Mouse (Mus musculus) yolk sac, embryonic 10.5 days (tissue): ENCODE data around the gene Utf1.
A peak's percentile ranks its signal among the peaks of the same experiment; 100 is the strongest.

ENCODE experiments used
- DNase-seq: peaks from one replicate; pipeline ENCODE4 v3.0.0-alpha.2; 2017; ENCODE audit warnings: low spot score

Gene Utf1

DNA sequence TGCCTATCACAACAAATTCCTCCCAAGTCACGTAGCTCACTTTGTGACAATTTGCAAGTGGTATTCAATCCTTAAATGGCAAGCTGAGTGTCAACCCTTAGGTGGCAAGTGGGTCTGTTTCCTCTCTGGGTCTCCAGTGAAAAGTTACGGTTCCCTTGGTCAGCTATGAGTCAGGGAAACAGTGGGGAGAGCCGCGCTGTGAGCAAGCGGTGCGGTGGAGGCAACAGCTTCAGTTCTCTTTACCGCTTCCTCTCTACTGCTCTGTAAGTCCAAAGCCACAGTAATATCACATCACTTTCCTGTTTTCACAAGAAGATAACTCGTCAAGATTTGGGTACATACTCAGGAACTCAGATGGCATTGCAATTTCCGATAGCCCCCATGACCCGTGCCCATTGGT, 30.7 kb downstream of the Utf1 start:
- no peak for DNase-seq

DNA sequence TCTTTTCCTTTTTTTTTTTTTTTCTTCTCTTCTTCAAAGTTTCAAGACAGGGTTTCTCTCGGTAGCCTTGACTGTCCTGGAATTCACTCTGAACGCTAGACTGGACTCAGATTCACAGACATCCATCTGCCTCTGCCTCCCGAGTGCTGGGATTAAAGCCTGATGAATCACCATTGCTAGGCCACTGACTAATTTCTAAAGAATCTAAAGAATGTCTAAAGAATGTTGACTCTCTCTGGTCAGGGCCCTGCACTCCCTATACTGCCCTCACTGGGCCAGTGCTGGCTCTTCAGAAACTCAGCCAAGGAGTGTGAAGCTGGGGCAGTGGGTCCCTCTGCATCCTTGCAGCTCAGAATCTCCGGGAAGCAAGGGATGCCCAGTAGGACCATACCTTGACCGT, 31.9 kb downstream of the Utf1 start:
- peak; percentile 64 for DNase-seq

DNA sequence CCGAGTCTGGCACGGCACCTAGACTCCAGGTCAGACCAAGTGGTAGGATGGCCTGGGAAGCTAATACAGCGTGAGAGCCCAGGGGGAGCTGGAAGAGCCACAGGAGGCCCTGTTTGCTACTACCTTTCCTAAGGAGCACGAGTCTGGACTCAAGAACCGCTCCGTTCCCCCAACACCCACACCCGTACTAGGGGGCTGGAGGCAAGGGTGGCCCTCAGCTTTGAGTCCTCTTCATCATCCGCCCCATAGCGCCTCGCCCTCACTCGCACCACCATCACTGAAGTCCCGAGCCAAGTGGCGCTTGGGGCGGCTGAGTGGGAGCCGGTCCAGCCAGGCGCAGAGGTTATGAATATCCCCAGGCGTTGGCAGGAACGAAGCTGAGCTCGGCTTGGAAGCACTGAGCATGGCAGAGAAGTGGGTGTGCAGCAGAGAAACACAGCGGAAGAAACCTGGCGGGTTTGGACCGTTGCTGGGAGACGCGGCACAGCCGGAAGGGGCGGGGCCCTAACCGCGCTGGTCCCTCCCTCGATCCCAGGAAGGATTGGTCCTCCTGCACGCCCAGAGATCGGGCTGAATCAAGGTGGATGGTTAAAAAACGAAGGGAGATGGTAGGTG, 34.8 kb downstream of the Utf1 start, which contains the start of gene 6430531B16Rik:
6430531B16Rik (minus strand) TSS at position 478 of the 615 bp plus-strand sequence.
- peak; percentile 75 for DNase-seq

DNA sequence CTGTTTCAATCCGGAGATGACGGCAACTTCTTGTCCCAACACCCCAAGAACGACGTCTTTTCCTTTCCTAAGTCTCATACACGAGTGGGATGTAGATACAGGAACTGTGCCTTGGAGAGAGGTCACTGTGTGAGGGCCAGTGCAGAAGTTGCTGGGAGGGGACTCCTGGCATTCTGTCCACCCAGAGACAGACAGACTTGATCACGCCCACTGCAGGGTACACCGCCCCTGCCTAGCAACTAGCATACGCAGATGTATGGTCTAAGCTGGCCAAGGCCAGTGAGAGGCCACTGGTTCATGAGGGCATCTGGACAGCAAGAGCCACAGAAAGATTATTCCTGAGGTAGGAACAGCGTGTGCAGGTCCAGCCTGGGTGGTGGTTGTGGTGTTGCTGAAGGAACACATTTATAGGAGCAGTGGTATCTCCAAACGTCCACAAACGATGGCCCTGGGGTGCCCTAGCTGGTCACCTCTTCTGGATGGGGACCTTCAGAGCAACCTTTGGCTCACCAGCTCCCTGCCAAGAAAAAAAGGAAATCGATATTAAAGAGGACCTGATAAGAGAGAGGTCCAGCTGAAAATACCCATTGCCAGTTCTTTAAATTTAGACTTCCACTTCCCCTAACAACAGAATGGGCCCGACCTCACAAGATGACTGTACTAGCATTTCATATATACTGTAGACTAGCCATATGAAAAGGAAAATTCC, 35.6 kb downstream of the Utf1 start:
- no peak for DNase-seq

DNA sequence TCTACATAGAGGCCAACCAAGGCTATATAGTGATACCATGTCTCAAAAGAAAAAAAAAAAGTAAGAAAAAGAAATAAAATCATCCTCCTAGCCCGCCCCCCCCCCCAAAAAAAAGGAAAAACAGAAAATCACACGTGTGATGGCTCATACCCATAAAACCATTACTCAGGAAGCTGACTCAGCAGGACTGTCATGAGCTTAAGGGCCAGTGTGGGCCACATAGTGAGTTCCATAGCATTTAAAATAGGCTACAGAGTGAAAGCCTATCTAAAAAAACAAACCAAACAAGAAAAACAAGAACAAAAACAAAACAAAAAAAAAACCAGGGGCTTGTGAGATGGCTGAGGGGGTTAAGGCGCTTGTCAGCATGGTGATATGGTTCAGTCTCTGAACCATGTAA, 37.2 kb downstream of the Utf1 start:
- DNase-seq, result no peak

DNA sequence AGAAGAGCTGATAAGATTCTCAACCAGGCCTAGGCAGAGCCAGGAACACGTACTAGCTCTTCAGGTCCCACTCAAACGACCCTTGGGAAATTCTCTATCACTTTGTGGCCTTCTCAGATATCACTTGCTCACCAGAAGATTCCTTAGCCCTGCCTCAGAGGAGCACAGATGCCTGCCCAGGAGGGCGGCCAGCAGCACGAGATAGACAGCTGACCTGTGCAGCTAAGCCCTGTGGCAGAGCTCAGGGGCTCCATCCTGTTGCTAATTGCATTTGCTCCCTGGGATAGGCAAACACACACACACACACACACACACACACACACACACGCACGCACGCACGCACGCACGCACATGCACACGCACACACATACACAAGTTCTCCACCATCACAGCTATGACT, 38.5 kb downstream of the Utf1 start:
- DNase-seq, result no peak

DNA sequence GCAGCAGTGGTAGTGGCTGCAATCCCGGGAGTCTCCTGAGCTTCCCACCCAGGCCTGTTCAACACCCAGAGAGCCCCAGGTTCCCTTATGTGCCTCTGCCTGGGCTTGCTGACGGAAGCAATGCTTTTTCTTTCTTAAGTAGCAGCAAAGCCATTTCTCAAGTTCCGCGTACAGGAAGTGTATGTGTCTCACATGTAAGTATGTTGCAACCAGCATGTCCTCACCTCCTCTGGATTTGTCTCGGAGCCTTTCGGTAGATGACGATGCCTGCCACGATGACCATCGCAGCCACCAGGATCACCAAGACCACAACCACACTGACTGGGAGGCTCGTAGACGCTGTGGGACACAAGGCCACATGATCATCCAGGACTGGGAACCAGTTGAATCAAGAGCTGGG, 40.9 kb downstream of the Utf1 start:
- no peak for DNase-seq

DNA sequence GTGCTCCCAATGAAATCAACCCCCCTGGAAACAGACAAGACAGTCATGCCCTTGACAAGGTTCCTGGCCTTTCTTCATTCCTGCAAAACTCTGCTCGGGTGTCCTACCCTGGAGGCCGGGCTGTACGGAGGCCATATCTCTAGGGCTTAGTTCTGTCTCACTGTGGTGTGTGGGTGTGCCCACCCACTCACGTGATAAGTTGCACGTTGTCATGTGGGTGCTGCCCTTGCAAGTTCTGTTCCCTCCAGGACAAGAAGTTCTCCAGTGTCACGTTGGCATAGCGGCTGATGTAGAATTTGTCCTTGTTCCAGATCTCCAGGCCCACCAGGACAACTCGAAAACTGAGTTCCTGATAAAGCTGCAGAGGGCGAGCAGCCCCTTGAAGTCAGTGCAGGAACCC, 44.7 kb downstream of the Utf1 start:
- no peak for DNase-seq

DNA sequence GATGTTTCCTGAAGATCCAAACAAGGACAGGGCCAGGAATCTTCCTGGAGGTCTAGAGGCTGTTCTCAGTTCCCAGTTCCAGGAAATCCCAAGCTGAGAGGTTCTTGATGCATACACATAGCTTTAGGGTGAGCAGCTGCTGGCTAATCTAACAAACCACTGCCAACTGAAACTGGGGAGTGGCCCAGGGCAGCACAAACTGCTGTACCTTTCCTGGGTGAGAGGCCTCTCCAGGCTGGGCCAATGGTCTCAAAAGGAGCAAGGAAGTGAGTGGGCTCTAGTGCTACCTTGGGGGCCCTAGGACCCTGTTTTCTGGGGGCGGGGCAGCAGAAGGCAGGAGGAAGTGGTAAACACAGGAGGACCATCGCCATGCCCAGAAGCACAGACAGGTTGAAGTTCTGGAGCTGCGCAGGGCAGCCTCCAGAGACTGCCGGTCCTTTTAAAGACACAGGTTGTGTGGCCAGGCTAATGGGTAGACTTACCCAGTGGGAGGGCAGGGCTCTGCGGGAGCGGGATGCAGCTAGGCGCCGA, 47.3 kb downstream of the Utf1 start:
- no peak for DNase-seq

DNA sequence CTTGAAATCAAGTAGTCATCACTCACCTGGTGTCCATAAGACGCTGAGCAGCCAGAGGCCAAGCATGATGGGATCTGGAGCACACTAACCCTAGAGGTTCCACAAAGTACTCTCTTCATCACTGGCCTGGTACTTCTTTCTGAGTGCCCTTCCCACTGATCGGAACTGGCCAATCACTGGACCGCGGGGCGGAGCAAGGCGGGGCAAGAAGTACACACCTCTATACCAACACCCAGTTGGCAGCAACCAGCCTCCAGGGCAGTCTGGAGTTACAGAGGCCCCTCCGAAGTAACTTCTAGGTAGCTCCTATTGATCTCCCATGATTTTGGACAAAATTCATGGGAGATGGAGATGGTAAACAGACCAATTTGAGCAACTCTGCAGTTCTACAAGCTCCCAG, 48.8 kb downstream of the Utf1 start, which contains the start of gene Adam8:
Adam8 (minus strand) TSS at position 157 of the 400 bp plus-strand sequence.
- no peak for DNase-seq

DNA sequence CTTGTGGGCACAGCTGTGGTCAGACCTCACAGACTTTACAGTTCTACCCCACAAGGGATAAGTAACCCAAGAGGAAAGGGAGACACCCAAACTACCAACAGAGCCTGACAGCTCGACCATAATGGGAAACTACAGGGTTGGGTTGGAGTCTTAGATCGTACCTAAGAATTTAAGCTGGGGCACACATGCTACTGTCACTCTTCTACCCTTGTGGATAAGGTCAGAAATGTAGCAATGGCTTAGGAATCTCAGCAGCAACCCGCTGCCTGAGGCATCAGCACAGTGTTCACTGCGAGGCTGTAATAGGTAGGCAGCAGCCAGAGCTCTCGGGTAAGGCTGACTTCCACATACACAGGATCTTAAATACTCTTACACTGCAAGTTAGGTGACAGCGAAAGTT, 49.9 kb downstream of the Utf1 start:
- DNase-seq, result no peak

DNA sequence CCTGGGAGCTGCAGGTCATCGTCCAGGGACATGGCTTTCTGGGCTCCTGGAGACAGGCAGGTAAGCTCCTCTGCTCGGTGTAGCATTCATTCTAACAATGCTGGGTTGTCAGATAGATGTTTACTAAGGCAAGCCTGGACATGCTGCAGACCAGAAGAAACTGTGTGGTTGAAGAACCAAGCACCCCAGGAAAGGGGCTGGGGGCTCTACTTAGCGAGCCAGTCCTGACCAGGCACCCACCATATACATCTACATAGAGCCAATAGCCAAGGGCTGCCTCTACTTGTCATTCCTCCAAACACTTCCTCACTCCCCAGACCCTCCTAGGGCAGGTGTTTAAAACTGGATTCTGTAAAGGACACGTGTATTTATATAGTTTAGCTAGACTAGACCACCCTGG, 50.6 kb downstream of the Utf1 start:
- DNase-seq, result no peak

DNA sequence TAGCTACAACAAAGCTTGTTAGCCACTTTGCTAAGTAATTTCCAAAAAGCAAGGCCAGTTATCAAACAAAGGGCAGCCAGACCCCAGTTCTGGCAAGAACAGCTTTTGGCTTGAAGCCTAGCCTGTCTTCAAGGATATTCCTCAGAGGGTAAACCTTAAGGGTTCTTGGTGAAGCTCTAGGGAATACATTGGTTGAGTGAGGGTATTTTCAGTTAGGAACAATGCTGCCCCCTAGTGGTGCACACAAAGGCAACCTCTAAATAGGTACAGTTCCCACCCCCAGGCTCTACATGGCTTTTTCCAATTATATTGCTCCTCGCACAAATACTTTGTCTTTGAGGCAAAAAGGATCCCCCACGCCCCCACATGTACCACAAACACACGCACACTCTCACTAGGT, 51.1 kb downstream of the Utf1 start:
- peak; percentile 34 for DNase-seq
